Mouse (Mus musculus) liver, embryonic 14.5 days (tissue): ENCODE measurements at regions not wholly inside any gene's neighbourhood (a gene's known extent, or its start where the extent isn't known, plus 50 kb on each side); places are given as distances from the start of the nearest gene placed in this dataset.

Source experiments
- ATAC-seq: fragments of 200-750 bp; cut with Nextera tagmentation; 2 replicates; pipeline ENCODE4 v1.8.0; 2017; ENCODE audit warnings: moderate number of reproducible peaks, mild to moderate bottlenecking, moderate library complexity; ENCODE audit not compliant: insufficient read depth
- DNase-seq, 3 experiments: peaks; one replicate each; pipeline ENCODE4 v3.0.0-alpha.2; 2012 to 2013; ENCODE audit warnings: low read depth in 3 of 3, low spot score in 3 of 3
- H3K27ac ChIP-seq: fragments of 300-500 bp; sonication (generic); 2 replicates; pipeline ENCODE4 v1.5.1; 2014; ENCODE audit warnings: moderate library complexity, mild to moderate bottlenecking, control low read depth, inconsistent platforms
- H3K27me3 ChIP-seq: fragments of 300-500 bp; sonication (generic); 2 replicates; pipeline ENCODE4 v1.6.1; 2014; ENCODE audit warnings: mild to moderate bottlenecking, low read length, moderate library complexity; ENCODE audit not compliant: control insufficient read depth, insufficient read depth
- H3K36me3 ChIP-seq: fragments of 300-500 bp; sonication (generic); replicated peaks from 2 replicates; pipeline ENCODE4 v1.6.1; 2014; ENCODE audit warnings: low read depth; ENCODE audit not compliant: control insufficient read depth, insufficient read depth
- H3K4me1 ChIP-seq, 2 experiments: fragments of 200-500 bp in 1 of 2; fragments of 300-500 bp in 1 of 2; sonication (generic) in 1 of 2; replicated peaks; 2 replicates each; pipeline ENCODE4 v1.6.1; 2012 to 2014; ENCODE audit warnings: antibody characterized with exemption in 1 of 2, inconsistent platforms in 1 of 2, low read length in 1 of 2; ENCODE audit not compliant: control insufficient read depth in 2 of 2, insufficient read depth in 2 of 2
- H3K4me2 ChIP-seq: fragments of 300-500 bp; sonication (generic); 2 replicates; pipeline ENCODE4 v1.6.1; 2014; ENCODE audit warnings: low read depth, mild to moderate bottlenecking, control low read depth, moderate library complexity
- H3K4me3 ChIP-seq, 2 experiments: fragments of 200-500 bp in 1 of 2; fragments of 300-500 bp in 1 of 2; sonication (generic) in 1 of 2; 2 replicates each; pipeline ENCODE4 v1.5.1; 2012 to 2014; ENCODE audit warnings: low read depth in 2 of 2, low read length in 2 of 2, mild to moderate bottlenecking in 2 of 2, control low read depth in 1 of 2, inconsistent platforms in 1 of 2, moderate library complexity in 1 of 2; ENCODE audit not compliant: insufficient read depth in 1 of 2
- H3K9ac ChIP-seq: fragments of 300-500 bp; sonication (generic); replicated peaks from 2 replicates; pipeline ENCODE4 v1.6.1; 2014; ENCODE audit warnings: mild to moderate bottlenecking, control low read depth, moderate library complexity
- H3K9me3 ChIP-seq: fragments of 300-500 bp; sonication (generic); 2 replicates; pipeline ENCODE4 v1.6.1; 2016; ENCODE audit warnings: low read length, mixed read lengths; ENCODE audit not compliant: control insufficient read depth
- CTCF ChIP-seq: IDR thresholded peaks from 2 replicates; pipeline ENCODE4 v1.5.1; 2016; ENCODE audit warnings: antibody characterized with exemption, low read depth, control low read depth
- EP300 ChIP-seq: IDR thresholded peaks from 2 replicates; pipeline ENCODE4 v1.6.1; 2016; ENCODE audit warnings: antibody characterized with exemption, low read depth
- WGBS: fragments of 180-500 bp; shearing (Covaris S2); extraction: QIAGEN DNeasy Blood & Tissue Kit; methylation state at CpG from one replicate; pipeline ENCODE4 v1.1.7; 2014; ENCODE audit not compliant: insufficient replicate concordance; 5-methylcytosine and 5-hydroxymethylcytosine counted together

GRCm38 (mm10) chr14:24644117-24644808 is 157.3 kb downstream of the Rps24 start:
- Histone ChIP-seq H3K4me3 (no peak overlapping the region), H3K27ac (no peak overlapping the region), H3K27me3 (no peaks in the 10 kb centered on the region), H3K9me3 (no peaks in the 10 kb centered on the region), H3K4me2 (no peak overlapping the region), H3K36me3 (no peaks in the 10 kb centered on the region), H3K9ac (no peak overlapping the region), H3K4me1 (no peaks in the 10 kb centered on the region)
- DNase-seq = no peak
- ATAC-seq = no peak
- TF ChIP-seq CTCF = no peak
- no peak for TF ChIP-seq EP300
- WGBS = 36% methylated on average over 6 of the region's 6 CpGs

- H3K27ac ChIP-seq = no peak overlapping the region
- DNase-seq = no peak
- H3K9me3 ChIP-seq = no peaks in the 10 kb centered on the region
- no peak for TF ChIP-seq EP300
- no peak for TF ChIP-seq CTCF
- ATAC-seq = no peak
- H3K9ac ChIP-seq = no peak overlapping the region
- WGBS = 67% methylated on average over 6 of the region's 6 CpGs
- no peak overlapping the region for H3K4me2 ChIP-seq
- no peaks in the 10 kb centered on the region for H3K27me3 ChIP-seq
- no peaks in the 10 kb centered on the region for H3K36me3 ChIP-seq
- H3K4me3 ChIP-seq = no peak overlapping the region
- no peaks in the 10 kb centered on the region for H3K4me1 ChIP-seq
Observed at GRCm38 (mm10) chr14:24646239-24646848, 159.4 kb downstream of the Rps24 start.

GRCm38 (mm10) chr14:24647722-24648121 is 160.8 kb downstream of the Rps24 start:
- TF ChIP-seq CTCF (no peak), EP300 (no peak)
- 60% methylated on average over 4 of the region's 4 CpGs for WGBS
- Histone ChIP-seq H3K9me3 (no peaks in the 10 kb centered on the region), H3K4me2 (no peak overlapping the region), H3K36me3 (no peaks in the 10 kb centered on the region), H3K4me1 (no peaks in the 10 kb centered on the region), H3K9ac (no peak overlapping the region), H3K4me3 (no peak overlapping the region), H3K27ac (no peak overlapping the region), H3K27me3 (no peaks in the 10 kb centered on the region)
- ATAC-seq (no peak), DNase-seq (no peak)

- H3K27ac ChIP-seq = no peak overlapping the region
- H3K27me3 ChIP-seq = no peaks in the 10 kb centered on the region
- H3K36me3 ChIP-seq = no peaks in the 10 kb centered on the region
- DNase-seq = no peak
- no peaks in the 10 kb centered on the region for H3K4me1 ChIP-seq
- 63% methylated on average over 7 of the region's 7 CpGs for WGBS
- H3K4me3 ChIP-seq = no peak overlapping the region
- ATAC-seq = no peak
- no peak for TF ChIP-seq EP300
- TF ChIP-seq CTCF = no peak
- H3K9me3 ChIP-seq = no peaks in the 10 kb centered on the region
- no peak overlapping the region for H3K9ac ChIP-seq
- H3K4me2 ChIP-seq = no peak overlapping the region
Observed at GRCm38 (mm10) chr14:24650195-24650901, 163.4 kb downstream of the Rps24 start.

- no peak for DNase-seq
- WGBS = 48% methylated on average over 12 of the region's 12 CpGs
- Histone ChIP-seq H3K27ac (no peak overlapping the region), H3K9me3 (no peaks in the 10 kb centered on the region), H3K4me2 (no peak overlapping the region), H3K9ac (no peak overlapping the region), H3K36me3 (no peaks in the 10 kb centered on the region), H3K4me1 (no peaks in the 10 kb centered on the region), H3K4me3 (no peak overlapping the region), H3K27me3 (no peaks in the 10 kb centered on the region)
- TF ChIP-seq CTCF = no peak
- TF ChIP-seq EP300 = no peak
- ATAC-seq = no peak
Observed at GRCm38 (mm10) chr14:24650902-24651270, 164.0 kb downstream of the Rps24 start.
